Mouse (Mus musculus): ENCODE measurements around the gene Zfp84. TPM values are rescaled to one million over a fixed set of nuclear protein-coding genes. Genes with fewer than 3 reads are reported as not detected.

The Zfp84 gene
- 4.5 and 5.1 TPM in 2 replicates for polyA plus RNA-seq (2021; fragmentation: Nextera tagmentation)
- long read RNA-seq, experiment 1, full-length matches to known transcripts = 21 of 28 reads
- long read RNA-seq, experiment 1, partial matches to known transcripts = 0 of 28 reads
- long read RNA-seq, experiment 1, other reads (novel, unspliced or antisense) = 7 of 28 reads
- long read RNA-seq, experiment 2, full-length matches to known transcripts = 4 of 10 reads
- long read RNA-seq, experiment 2, partial matches to known transcripts = 1 of 10 reads
- long read RNA-seq, experiment 2, other reads (novel, unspliced or antisense) = 5 of 10 reads

GRCm38 (mm10) chr7:29768090-29768900 lies at the start of gene Zfp84:
TSS of gene Zfp84 (plus strand) at chr7:29768552.

GRCm38 (mm10) chr7:29726860-29727259 lies 41.5 kb upstream of the Zfp84 start, which contains the start of gene Catsperg2:
TSS of gene Catsperg2 (minus strand) at chr7:29727032.

GRCm38 (mm10) chr7:29783871-29784551 lies 15.7 kb downstream of the Zfp84 start, which contains the start of gene Zfp30:
TSS of gene Zfp30 (plus strand) at chr7:29783998.

GRCm38 (mm10) chr7:29815910-29816429 lies 47.6 kb downstream of the Zfp84 start, which contains the start of gene Zfp790:
TSS of gene Zfp790 (plus strand) at chr7:29816114.

Other genes starting within 250 kb of the Zfp84 start
- gene Sipa1l3, start 249.9 kb upstream of the Zfp84 start, polyA plus RNA-seq (2021; fragmentation: Nextera tagmentation) = 10.3 and 15.9 TPM in 2 replicates
- not detected in 2 replicates for gene Catsperg2, start 41.5 kb upstream of the Zfp84 start, polyA plus RNA-seq (2021; fragmentation: Nextera tagmentation)
- gene Zfp30, start 15.4 kb downstream of the Zfp84 start, polyA plus RNA-seq (2021; fragmentation: Nextera tagmentation) = 7.4 and 9.3 TPM in 2 replicates
- 5.4 and 5.5 TPM in 2 replicates for gene Zfp790, start 47.6 kb downstream of the Zfp84 start, polyA plus RNA-seq (2021; fragmentation: Nextera tagmentation)
- gene Zfp940, start 85.1 kb downstream of the Zfp84 start, polyA plus RNA-seq (2021; fragmentation: Nextera tagmentation) = 5.5 TPM in 2 replicates
- 5.6 and 7.6 TPM in 2 replicates for gene Zfp420, start 91.4 kb downstream of the Zfp84 start, polyA plus RNA-seq (2021; fragmentation: Nextera tagmentation)
- 6.9 and 9.4 TPM in 2 replicates for gene Zfp27, start 138.0 kb downstream of the Zfp84 start, polyA plus RNA-seq (2021; fragmentation: Nextera tagmentation)
- 1.4 and 1.8 TPM in 2 replicates for gene Zfp383, start 139.7 kb downstream of the Zfp84 start, polyA plus RNA-seq (2021; fragmentation: Nextera tagmentation)
- 7.3 and 10.7 TPM in 2 replicates for gene Zfp74, start 185.5 kb downstream of the Zfp84 start, polyA plus RNA-seq (2021; fragmentation: Nextera tagmentation)
- gene Zfp568, start 215.4 kb downstream of the Zfp84 start, polyA plus RNA-seq (2021; fragmentation: Nextera tagmentation) = 0.28 and 0.87 TPM in 2 replicates

All from left cerebral cortex, adult 6 months (tissue).